Mouse (Mus musculus) heart, postnatal 14 days (tissue): ENCODE measurements around the gene 1700016K19Rik. TPM values are rescaled to one million over a fixed set of nuclear protein-coding genes. Genes with fewer than 3 reads are reported as not detected.

Source experiments
- DNase-seq, 2 experiments: peaks; one replicate each; pipeline ENCODE4 v3.0.0; 2021 to 2022
- intact Hi-C: fragments of 180-260 bp; cut with DNase I; formaldehyde crosslinking; loops from one replicate; pipeline ENCODE4 v1.15.1; 2025
- long read RNA-seq, 2 experiments: library from polyadenylated mRNA; stranded (forward); transcript quantifications; one replicate each; pipeline ENCODE4 v2.0.0; 2021
- total RNA-seq, 2 experiments: library from RNA; stranded (reverse); gene quantifications; 2 replicates each; pipeline ENCODE4 v1.2.3; 2021

The 1700016K19Rik gene
- under 1 TPM in 1 of 2 experiments, not detected in 1; 0.62 TPM for total RNA-seq
- long read RNA-seq, experiment 1 = 0 reads
- long read RNA-seq, experiment 2 = 0 reads

GRCm38 (mm10) chr11:75999440-76000155 lies at the start of gene 1700016K19Rik:
TSS of gene 1700016K19Rik (plus strand) at chr11:75999912.
- peak; percentile 69 to 83 for DNase-seq
- intact Hi-C loops = loop anchor here (10.0 kb wide), 1 partner anchor 405 kb away; the partner anchor contains the start of gene Timm22

DNA sequence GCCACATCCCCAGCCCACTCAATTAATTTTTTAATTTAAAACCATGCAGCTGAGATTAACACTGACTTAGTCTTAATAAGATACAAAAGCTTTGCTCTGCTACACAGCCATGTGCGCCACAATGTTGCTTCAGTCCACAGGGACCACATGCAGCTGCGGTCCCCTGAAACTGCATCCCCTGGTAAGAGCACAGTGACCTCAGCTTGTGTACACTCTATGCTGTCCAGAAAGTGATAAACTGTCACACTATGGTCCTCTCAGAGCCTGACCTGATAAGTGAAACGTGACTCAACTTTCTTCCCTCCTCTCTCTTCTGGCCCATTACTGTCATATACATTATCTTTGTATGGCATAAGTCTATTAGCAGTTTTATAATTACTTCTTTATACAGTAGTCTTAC lies 49.3 kb upstream of the 1700016K19Rik start:
- DNase-seq = no peak
- intact Hi-C loops = no loop called here

DNA sequence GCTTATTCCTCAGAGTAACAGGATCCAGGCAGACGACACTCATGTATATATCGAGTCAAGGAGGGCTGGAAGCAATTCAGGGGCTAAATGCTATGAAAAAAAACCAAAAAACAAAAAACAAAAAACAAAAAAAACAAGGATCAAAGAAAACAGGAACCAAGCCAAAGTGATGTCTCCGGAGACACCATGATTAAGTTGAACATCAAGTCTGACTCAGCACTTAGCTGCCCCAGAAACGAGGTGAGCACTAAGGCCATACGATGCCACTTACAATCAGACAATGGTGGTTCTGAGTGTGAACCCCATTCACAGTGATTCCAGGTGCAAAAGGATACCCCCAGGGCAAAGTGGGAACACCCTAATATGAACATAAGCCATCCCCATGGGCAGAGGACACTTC lies 47.8 kb upstream of the 1700016K19Rik start:
- no peak for DNase-seq
- intact Hi-C loops = no loop called here

- DNase-seq = no peak
- intact Hi-C loops = no loop called here
Measured at GRCm38 (mm10) chr11:75954896-75955295, 44.8 kb upstream of the 1700016K19Rik start.

DNA sequence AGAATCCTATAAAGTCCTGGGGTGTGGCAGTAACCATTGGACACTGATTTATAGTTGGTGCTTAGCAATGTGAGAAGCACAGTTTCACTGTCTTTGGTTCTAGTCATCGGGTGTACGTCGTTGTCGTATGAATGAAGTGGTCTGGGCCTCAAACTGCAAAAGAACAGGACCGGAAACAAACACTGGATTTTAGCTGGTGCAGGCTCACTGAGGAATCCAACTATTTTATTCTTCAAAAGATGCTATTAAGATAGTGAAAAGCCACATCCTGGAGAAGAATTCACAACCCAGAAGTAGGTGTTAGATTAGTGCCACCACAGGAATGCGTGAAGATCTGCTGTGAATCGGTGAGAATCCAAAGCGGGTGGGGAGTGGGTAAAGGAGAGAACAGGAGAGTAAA lies 43.1 kb upstream of the 1700016K19Rik start:
- DNase-seq = no peak
- intact Hi-C loops = no loop called here

- intact Hi-C loops = no loop called here
- no peak for DNase-seq
Measured at GRCm38 (mm10) chr11:75957124-75957832, 42.4 kb upstream of the 1700016K19Rik start.

- intact Hi-C loops = no loop called here
- DNase-seq = no peak
Measured at GRCm38 (mm10) chr11:75961782-75962181, 37.9 kb upstream of the 1700016K19Rik start.

DNA sequence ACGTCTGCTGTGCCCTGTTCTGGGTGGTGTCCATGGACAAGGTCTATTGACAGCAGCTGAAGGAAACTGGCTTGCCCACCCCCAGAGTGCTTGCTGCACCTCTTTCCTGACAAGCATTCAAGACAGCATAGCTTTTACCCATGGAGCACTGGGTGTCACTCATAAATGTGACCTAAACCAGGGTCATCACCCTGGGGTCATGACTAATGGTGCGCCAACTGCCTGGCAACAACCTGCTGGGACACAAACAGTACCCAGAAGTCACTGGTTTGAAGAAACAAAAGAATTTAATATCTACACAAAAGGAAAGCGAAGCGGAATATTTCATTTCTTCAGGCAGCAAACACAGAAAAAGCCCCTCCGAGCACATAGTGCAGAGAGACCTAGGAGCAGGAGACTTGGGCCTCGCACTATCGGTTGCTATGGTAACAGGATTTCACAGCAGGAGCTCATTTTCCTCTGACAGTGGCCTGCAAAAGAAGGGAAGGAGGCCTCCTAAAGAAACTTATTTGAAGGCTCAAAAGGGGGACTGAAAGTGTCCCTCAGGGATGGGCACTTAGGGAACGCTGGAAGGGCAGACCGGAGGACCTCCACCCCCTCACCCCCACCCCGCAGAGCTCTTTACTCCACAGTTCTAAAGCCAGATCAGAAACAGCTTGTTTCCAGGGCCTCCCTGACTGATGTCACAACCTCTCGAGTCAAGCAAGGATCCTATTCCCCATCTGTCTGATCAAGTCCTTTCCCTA lies 35.8 kb upstream of the 1700016K19Rik start:
- no peak for DNase-seq
- intact Hi-C loops = no loop called here

DNA sequence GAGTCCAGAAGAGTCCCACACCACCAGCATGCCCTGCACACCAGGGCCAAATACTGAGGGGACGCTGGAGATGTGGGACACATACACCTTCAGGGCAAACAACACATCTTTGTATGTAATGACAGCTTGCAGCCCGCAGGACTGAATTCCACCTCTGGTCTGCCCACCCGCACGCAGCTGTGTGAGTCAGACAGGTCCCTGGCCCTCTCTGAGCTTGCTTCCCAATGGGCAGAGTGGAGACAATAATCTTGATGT lies 35.3 kb upstream of the 1700016K19Rik start:
- DNase-seq = no peak
- intact Hi-C loops = no loop called here

DNA sequence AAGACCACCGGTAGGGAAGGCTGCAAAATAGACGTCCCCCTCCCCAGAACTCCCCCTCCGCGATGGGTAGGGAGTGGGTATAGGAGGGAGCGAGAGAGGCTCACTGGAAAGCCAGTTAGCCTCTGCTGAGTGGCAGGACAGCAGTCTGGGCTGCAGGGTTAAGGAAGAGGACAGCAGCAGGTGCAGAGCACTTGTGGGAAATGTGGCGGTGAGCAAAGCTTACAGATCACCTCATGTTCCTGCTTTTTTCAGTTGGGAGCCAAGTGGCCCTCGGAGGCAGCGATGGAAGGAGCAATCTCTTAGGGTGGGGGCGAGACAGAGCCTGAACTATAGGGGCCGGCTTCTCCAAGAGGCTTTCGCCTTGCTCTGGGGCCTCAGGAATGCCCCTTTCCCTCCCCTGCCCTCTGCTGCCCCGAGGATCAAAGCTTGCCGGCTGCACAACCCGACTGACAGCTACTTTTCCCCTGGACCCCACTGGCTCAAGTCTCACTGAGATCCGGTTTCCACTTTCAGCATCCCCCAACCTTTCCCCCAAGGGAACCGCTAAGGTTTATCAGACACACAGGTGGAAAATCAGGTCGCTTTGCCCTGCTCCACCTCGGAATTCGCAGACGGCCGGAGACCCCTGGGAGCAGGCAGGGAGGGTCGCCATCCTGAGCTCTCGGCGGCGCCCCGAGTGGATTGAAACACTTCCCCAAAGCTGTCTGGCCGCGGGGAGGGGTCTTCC lies 33.9 kb upstream of the 1700016K19Rik start:
- intact Hi-C loops = loop anchor here (1.0 to 5.0 kb wide), 4 partner anchors 34 to 251 kb away; no protein-coding TSS in a partner anchor
- DNase-seq = no peak

DNA sequence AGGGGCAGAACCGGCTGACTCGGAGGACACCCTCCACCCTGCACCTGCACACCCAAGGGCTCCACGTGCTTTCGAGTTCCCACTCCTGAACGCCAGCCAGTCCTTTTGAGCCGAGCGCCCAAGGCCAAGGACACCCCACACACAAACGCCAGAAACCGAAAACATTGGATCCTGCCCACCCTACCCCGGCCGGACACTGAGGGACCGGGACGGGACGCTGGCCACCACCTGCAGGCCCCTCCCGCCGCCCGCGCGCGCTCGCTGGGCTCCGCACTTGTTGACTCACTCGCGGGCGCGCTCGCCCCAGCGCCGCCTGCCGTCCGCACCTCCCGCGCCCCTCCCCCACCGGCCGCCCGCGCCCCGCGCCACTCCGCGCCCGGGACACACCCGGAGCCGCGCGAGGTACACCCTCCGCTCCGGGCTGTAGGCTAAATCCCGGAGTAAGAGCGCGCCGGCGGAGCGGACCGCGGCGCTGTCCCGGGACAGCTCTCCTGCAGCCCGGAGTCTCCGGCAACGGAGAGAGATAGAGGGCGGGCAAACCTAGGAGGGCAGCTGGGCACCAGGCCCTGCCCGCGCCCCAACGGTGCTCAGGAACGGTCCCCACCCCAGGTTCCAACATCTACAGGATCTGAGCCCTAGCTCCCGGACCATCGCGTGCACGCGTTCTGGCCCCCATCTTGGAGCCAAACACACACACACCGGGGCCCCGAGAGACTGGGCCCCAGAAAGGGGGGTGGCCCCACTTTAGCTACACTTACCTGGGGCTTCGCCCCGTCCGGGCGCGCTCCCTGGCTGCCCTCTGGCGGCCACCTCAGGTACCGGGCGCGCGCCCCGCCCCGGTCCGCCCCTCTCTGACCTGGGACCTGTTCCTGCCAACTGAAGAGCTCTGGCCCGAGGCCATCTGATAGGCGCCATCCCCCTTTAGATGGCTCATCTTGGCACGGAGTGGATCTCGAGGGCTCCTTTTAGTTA lies 33.0 kb upstream of the 1700016K19Rik start:
- DNase-seq = peak; percentile 86 to 91
- intact Hi-C loops = loop anchor here (1.0 to 5.0 kb wide), 4 partner anchors 34 to 252 kb away; no protein-coding TSS in a partner anchor

DNA sequence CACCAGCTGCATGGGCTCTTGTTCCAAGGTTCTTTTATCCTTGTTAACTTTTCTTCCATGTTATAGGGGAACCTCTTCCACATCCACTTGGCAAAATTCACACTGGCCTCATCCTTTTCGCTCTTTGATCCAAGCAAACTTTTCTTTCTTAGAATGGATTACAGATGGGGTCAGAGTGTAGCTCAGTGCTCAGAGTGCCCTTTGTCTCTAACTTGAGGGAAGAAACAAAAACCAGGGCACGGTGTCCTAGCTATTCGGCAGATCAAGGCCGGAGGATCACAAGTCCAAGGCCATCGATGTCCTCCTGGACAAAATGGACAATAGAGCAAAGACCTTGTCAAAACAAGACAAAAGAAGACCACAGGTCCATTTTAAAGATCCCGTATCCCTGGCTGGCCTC lies 31.0 kb upstream of the 1700016K19Rik start:
- no peak for DNase-seq
- intact Hi-C loops = loop anchor here (5.0 kb wide), 1 partner anchor 36 kb away; no protein-coding TSS in a partner anchor

DNA sequence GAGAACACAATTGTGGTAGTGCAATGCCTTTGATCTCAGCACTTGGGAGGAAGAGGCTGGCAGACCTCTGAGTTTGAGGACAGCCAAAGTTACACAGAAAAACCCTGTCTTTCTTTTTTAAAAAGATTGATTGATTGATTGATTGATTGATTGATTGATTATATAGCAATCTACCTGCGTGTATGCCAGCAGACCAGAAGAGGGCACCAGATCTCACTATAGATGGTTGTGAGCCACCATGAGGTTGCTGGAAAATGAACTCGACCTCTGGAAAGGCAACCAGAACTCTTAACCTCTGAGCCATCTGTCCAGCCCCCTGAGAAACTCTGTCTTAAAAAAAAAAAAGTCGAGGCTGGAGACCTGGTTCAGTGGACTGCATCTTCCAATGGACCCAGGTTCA lies 29.1 kb upstream of the 1700016K19Rik start:
- no peak for DNase-seq
- intact Hi-C loops = no loop called here

GRCm38 (mm10) chr11:75972188-75972587 lies 27.5 kb upstream of the 1700016K19Rik start:
- DNase-seq = no peak
- intact Hi-C loops = no loop called here

DNA sequence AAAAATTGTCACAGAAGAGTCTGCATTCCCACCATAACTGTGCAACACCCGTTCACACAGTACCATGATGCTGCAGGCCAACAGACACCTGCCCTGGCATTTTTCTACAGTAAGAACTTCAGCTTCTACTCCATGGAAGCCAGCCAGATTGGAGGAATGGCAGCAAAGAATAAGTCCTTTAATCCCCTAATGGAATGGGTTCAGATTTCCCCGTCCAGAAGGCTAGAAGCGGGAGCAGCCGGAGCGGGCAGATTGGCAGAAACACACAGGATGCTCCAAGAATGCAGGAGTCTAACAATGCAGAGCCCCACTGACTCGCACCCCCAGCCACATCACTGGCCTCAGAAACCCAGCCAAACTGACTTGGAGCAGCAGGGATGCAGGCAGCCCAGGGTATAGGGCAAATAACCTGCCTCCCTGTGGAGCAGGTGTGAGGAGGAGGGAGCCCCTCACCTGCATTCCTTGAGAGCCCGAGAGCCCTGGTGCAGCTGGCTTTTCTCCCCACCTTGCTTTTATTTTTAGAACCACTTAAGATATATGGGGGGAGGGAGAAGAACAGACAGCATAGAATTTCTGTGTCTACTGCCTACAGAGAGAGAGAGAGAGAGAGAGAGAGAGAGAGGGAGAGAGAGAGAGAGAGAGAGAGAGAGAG lies 26.7 kb upstream of the 1700016K19Rik start:
- intact Hi-C loops = no loop called here
- no peak for DNase-seq

GRCm38 (mm10) chr11:75973988-75974387 lies 25.7 kb upstream of the 1700016K19Rik start:
- intact Hi-C loops = no loop called here
- DNase-seq = no peak

DNA sequence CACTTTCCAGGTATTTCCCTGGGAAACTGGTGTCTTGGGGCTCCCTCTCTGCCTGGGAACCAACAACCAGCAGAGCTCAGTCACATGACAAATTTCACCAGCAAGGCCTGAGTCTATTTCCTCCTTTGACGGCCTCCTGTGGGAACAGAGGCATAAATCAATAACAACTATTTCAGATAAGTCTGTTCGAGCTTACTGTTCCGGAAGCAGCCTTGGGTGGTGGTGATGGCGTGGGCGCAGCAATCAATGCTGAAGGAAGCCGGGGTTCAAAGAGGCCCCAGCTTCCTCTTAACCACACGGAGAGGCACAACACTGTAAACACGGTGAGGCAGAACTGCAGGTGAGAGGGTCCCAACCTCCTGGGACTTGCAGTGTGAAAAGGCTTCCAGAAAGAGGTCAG lies 23.0 kb upstream of the 1700016K19Rik start:
- intact Hi-C loops = no loop called here
- DNase-seq = no peak

DNA sequence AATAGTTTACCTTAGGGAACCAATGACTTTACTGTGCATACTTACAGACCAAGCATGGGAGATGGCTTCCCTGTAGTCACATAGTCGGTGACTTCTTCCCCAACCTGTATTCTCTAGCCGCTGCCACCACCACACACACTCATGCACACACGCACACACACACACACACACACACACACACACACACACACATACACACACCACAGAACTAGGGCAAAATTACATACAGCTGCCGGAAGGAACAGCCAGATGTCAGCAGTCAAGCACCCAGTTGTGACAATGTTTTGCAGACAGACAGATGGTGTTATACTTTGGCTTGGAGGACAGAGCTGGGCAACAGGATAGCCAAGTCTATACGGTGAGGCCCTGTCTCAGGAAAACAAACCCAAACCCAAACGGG lies 21.7 kb upstream of the 1700016K19Rik start:
- intact Hi-C loops = no loop called here
- no peak for DNase-seq

GRCm38 (mm10) chr11:75980413-75980812 lies 19.3 kb upstream of the 1700016K19Rik start:
- intact Hi-C loops = no loop called here
- no peak for DNase-seq
